Mouse (Mus musculus): ENCODE data around the gene Sars2.

DNA sequence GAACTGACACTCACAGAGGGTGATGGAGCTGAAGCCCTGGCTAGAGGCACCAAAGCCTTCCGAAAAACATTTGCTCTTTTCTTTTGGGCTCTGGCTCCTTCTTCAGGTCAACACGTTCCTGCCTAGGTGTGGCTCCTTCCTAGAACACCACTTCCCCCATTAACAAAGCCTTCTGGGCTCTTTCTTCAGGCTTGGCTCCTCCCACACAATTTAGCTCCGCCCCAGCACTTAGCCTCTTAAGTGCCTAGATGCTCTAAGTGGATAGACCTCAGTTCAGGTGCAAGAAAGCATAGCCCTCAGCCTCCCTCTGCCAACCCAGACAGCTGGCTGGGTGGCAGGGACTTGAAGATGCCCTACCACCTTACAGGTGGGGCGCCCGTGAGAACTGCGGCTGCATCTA, 6.1 kb upstream of the Sars2 start:
- TF ChIP-seq EP300 (optimal IDR thresholded peaks at IDR 0.05) (no peak), CTCF (IDR thresholded peaks at IDR 0.05; ENCODE audit: low read depth) (no peak)
